In the genomic region with DNA sequence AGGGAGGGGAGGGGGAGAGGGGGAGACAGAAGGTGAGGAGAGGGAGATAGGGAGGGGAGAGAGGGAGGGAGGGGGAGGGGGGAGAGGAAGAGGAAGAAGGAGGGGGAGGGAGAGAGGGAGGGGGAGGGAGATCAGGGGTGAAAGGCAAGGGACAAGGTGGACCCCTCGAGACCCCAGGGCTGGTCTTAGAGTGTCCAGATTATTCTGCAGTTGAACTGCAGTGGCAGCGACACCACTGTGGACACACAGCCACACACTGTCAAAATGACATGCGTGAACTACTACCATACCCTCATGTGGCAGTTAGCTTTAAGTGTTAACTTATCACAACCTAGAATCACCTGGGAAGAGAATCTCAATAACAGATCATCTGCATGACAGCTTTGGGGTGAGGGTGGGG, we compare ENCODE assay signal across 22 mouse cellular contexts. TPM values are rescaled to one million over a fixed set of nuclear protein-coding genes. Genes with fewer than 3 reads are reported as not detected.
DNase-seq lines count a peak whose midpoint lies in the region; ATAC-seq and TF ChIP-seq lines count a peak whose summit lies in the region.
"Had no signal": no experiment of that assay in that cellular context is flagged by ENCODE, and none has a peak within 500 bp of the region (broad histone marks: within the 10 kb centered on the region; RNA-seq: fewer than 3 reads in every experiment).

No protein-coding gene starts in this region.

- intact Hi-C loops in gastrocnemius, adult 2 months (cut with DNase I): loop anchor here (5.0 kb wide), 1 partner anchor 162 kb away; no protein-coding TSS in a partner anchor

- WGBS in embryonic facial prominence, embryonic 10.5 days: 74% methylated on average over 3 of the region's 3 CpGs
- WGBS in forebrain, embryonic 14.5 days: 66% methylated on average over 3 of the region's 3 CpGs
- 62% methylated on average over 3 of the region's 3 CpGs for WGBS in midbrain, embryonic 16.5 days

- ATAC-seq in forebrain, embryonic 14.5 days: no peak
- ATAC-seq in midbrain, embryonic 16.5 days: 0 out of 2 replicates have a peak, but pooled peaks have one; percentile 30
- ATAC-seq in frontal cortex, adult (ENCODE audit: low TSS enrichment): no peak

- no peak for TF ChIP-seq CTCF in gastrocnemius, adult 2 months (IDR thresholded peaks at IDR 0.05)

- peaks cover 12% of the 10 kb centered on the region for H3K4me1 ChIP-seq in embryonic facial prominence, embryonic 10.5 days
- H3K4me1 ChIP-seq in forebrain, embryonic 14.5 days (ENCODE audit: control insufficient read depth, insufficient read depth, low read length): peaks cover 4% of the 10 kb centered on the region; the same call in 1 of the 2 replicates
- peaks cover 7% of the 10 kb centered on the region for H3K4me1 ChIP-seq in midbrain, embryonic 16.5 days (ENCODE audit: control insufficient read depth, insufficient read depth, low read length)
- H3K4me1 ChIP-seq: liver, embryonic 13.5 days had no signal

- peak; percentile 5 for DNase-seq in gastrocnemius, adult 2 months
- DNase-seq in gastrocnemius, adult 18-20 months (ENCODE audit: low spot score): no peak
- DNase-seq in embryonic facial prominence, embryonic 10.5 days (ENCODE audit: low spot score): no peak
- peak; percentile 16 for DNase-seq in forebrain, embryonic 14.5 days (ENCODE audit: low spot score)
- no peak for DNase-seq in spleen, postnatal 4 days (ENCODE audit: low spot score in 2 of 2)

- H3K9me3 ChIP-seq in embryonic facial prominence, embryonic 10.5 days: no peaks in the 10 kb centered on the region
- H3K9me3 ChIP-seq in forebrain, embryonic 14.5 days (replicated peaks; ENCODE audit: control insufficient read depth, low read length): no peaks in the 10 kb centered on the region
- no peaks in the 10 kb centered on the region for H3K9me3 ChIP-seq in midbrain, embryonic 16.5 days (replicated peaks; ENCODE audit: control insufficient read depth, low read length, poor library complexity, severe bottlenecking)
- H3K9me3 ChIP-seq: heart, embryonic 13.5 days; hindbrain, embryonic 13.5 days; limb, embryonic 13.5 days; liver, embryonic 13.5 days had no signal

- H3K9ac ChIP-seq in forebrain, embryonic 14.5 days (ENCODE audit: low read length): no peak overlapping the region
- no peak overlapping the region for H3K9ac ChIP-seq in midbrain, embryonic 16.5 days (ENCODE audit: low read depth, low read length)
- H3K9ac ChIP-seq: liver, embryonic 13.5 days had no signal

- H3K27me3 ChIP-seq in embryonic facial prominence, embryonic 10.5 days (replicated peaks; ENCODE audit: low read depth, poor library complexity, severe bottlenecking): peaks cover 31% of the 10 kb centered on the region
- H3K27me3 ChIP-seq in forebrain, embryonic 14.5 days (replicated peaks; ENCODE audit: control insufficient read depth, insufficient read depth, low read length): no peaks in the 10 kb centered on the region
- no peaks in the 10 kb centered on the region for H3K27me3 ChIP-seq in midbrain, embryonic 16.5 days (ENCODE audit: control insufficient read depth, insufficient read depth, low read depth, low read length)
- H3K27me3 ChIP-seq: limb, embryonic 13.5 days had no signal

- no peak overlapping the region for H3K27ac ChIP-seq in gastrocnemius, adult 2 months
- peak overlapping the region; percentile 63; the same call in 1 of the 2 replicates for H3K27ac ChIP-seq in embryonic facial prominence, embryonic 10.5 days (replicated peaks)
- H3K27ac ChIP-seq in forebrain, embryonic 14.5 days (ENCODE audit: low read depth, low read length): peak overlapping the region; percentile 70; the same call in 1 of the 2 replicates
- no peak overlapping the region for H3K27ac ChIP-seq in midbrain, embryonic 16.5 days (ENCODE audit: low read length)
- H3K27ac ChIP-seq: heart, adult 2 months; heart, embryonic 13.5 days; liver, embryonic 13.5 days; stomach, postnatal 0 days had no signal

- no peaks in the 10 kb centered on the region for H3K36me3 ChIP-seq in embryonic facial prominence, embryonic 10.5 days (replicated peaks)
- no peaks in the 10 kb centered on the region for H3K36me3 ChIP-seq in forebrain, embryonic 14.5 days (ENCODE audit: control insufficient read depth, insufficient read depth, low read length)
- no peaks in the 10 kb centered on the region for H3K36me3 ChIP-seq in midbrain, embryonic 16.5 days (ENCODE audit: control insufficient read depth, insufficient read depth, low read length)
- H3K36me3 ChIP-seq: heart, embryonic 13.5 days; hindbrain, embryonic 13.5 days; limb, embryonic 13.5 days; liver, embryonic 13.5 days had no signal

- H3K4me2 ChIP-seq in forebrain, embryonic 14.5 days (ENCODE audit: low read length): no peak overlapping the region
- no peak overlapping the region; the same call in 1 of the 2 replicates for H3K4me2 ChIP-seq in midbrain, embryonic 16.5 days (ENCODE audit: low read length)

- no peak overlapping the region for H3K4me3 ChIP-seq in gastrocnemius, adult 2 months
- no peak overlapping the region for H3K4me3 ChIP-seq in embryonic facial prominence, embryonic 10.5 days
- no peak overlapping the region for H3K4me3 ChIP-seq in forebrain, embryonic 14.5 days (ENCODE audit: low read depth, low read length)
- no peak overlapping the region for H3K4me3 ChIP-seq in midbrain, embryonic 16.5 days (ENCODE audit: low read depth, low read length)
- H3K4me3 ChIP-seq: heart, adult 2 months; hindbrain, embryonic 13.5 days; liver, embryonic 13.5 days had no signal

RNA-seq across cellular contexts. Expression of a gene that starts 7.7 kb away (rescaled TPM):
- 10 to 100 TPM; 12.7 to 18.4 TPM for total RNA-seq in gastrocnemius, adult 2 months (2021)
- total RNA-seq in gastrocnemius, adult 18-20 months (2021): 10 to 100 TPM; 14.4 to 15.4 TPM
- polyA plus RNA-seq in embryonic facial prominence, embryonic 10.5 days (2016; fragmentation: Nextera tagmentation; extraction: Ambion mirVana): 15.8 and 16.8 TPM in 2 replicates
- 25.8 and 29.4 TPM in 2 replicates for polyA plus RNA-seq in forebrain, embryonic 14.5 days (2014; fragmentation: Nextera tagmentation; extraction: Ambion mirVana)
- polyA plus RNA-seq in midbrain, embryonic 16.5 days (2015; fragmentation: Nextera tagmentation; extraction: Ambion mirVana): 43.8 and 44.1 TPM in 2 replicates

RNA-seq across cellular contexts. Expression of a gene that starts 17.7 kb away (rescaled TPM):
- total RNA-seq in gastrocnemius, adult 2 months (2021): 1 to 10 TPM in 1 of 2 experiments, under 1 TPM in 1; 0.26 to 1.3 TPM
- total RNA-seq in gastrocnemius, adult 18-20 months (2021): under 1 TPM; 0.43 to 0.71 TPM
- not detected in 2 replicates for polyA plus RNA-seq in embryonic facial prominence, embryonic 10.5 days (2016; fragmentation: Nextera tagmentation; extraction: Ambion mirVana)
- polyA plus RNA-seq in forebrain, embryonic 14.5 days (2014; fragmentation: Nextera tagmentation; extraction: Ambion mirVana): not detected in 2 replicates
- not detected in 2 replicates for polyA plus RNA-seq in midbrain, embryonic 16.5 days (2015; fragmentation: Nextera tagmentation; extraction: Ambion mirVana)
- total RNA-seq: heart, adult 2 months; heart, postnatal 14 days; left cerebral cortex, postnatal 14 days; megakaryocyte, adult 5-6 weeks; neutrophil, adult 5-6 weeks had no signal
- polyA plus RNA-seq: CD4-positive, CD25-positive, alpha-beta regulatory T cell, adult 4 months; cerebellum, adult 2 months; embryonic facial prominence, embryonic 14.5 days; heart, embryonic 13.5 days; hindbrain, embryonic 13.5 days; intestine, embryonic 14.5 days; limb, embryonic 13.5 days; liver, embryonic 13.5 days; lung, embryonic 14.5 days; stomach, postnatal 0 days had no signal

RNA-seq across cellular contexts. Expression of a gene that starts 35.3 kb away (rescaled TPM):
- under 1 TPM; 0.43 to 0.84 TPM for total RNA-seq in gastrocnemius, adult 2 months (2021)
- total RNA-seq in gastrocnemius, adult 18-20 months (2021): under 1 TPM; 0.68 to 0.71 TPM
- polyA plus RNA-seq in embryonic facial prominence, embryonic 10.5 days (2016; fragmentation: Nextera tagmentation; extraction: Ambion mirVana): 1.8 TPM in 2 replicates
- 2.6 and 3.6 TPM in 2 replicates for polyA plus RNA-seq in forebrain, embryonic 14.5 days (2014; fragmentation: Nextera tagmentation; extraction: Ambion mirVana)
- 11.4 and 14.1 TPM in 2 replicates for polyA plus RNA-seq in midbrain, embryonic 16.5 days (2015; fragmentation: Nextera tagmentation; extraction: Ambion mirVana)
- total RNA-seq: megakaryocyte, adult 5-6 weeks had no signal

Comparison
In these comparisons a context has a peak if more than half of its experiments do, and no peak if none do; other contexts are left out.
1. DNase-seq: peak in gastrocnemius, adult 2 months (single experiment) and forebrain, embryonic 14.5 days (single experiment); none in gastrocnemius, adult 18-20 months (single experiment), embryonic facial prominence, embryonic 10.5 days (single experiment) and spleen, postnatal 4 days (0 of 2).
2. H3K27ac ChIP-seq: peak in embryonic facial prominence, embryonic 10.5 days (single experiment) and forebrain, embryonic 14.5 days (single experiment); none in gastrocnemius, adult 2 months (single experiment) and midbrain, embryonic 16.5 days (single experiment).